ENCODE assay signal across 29 mouse cellular contexts in the genomic region with DNA sequence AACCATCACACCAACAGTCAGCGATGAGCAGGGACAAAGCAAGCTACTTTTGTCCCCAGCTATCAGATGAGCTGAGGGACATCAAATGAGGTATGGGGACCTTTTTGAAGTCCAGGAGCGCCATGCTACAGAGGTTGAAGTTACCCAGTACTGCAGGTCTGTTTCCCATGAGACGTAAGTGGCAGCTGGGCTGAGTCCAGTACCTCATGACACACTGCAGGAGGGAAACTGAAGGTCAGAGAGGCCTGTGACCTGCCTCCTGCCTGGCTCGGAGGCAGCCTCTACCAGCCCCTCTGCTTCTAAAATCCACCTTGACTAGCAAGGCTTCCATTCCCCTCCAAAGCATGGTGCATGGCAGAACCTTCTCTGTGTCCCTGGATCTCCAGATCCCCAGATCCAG. TPM values are rescaled to one million over a fixed set of nuclear protein-coding genes. Genes with fewer than 3 reads are reported as not detected.
DNase-seq lines count a peak whose midpoint lies in the region; ATAC-seq lines count a peak whose summit lies in the region.
"Had no signal": no experiment of that assay in that cellular context is flagged by ENCODE, and none has a peak within 500 bp of the region (broad histone marks: within the 10 kb centered on the region; RNA-seq: fewer than 3 reads in every experiment).

No protein-coding gene starts in this region.

- no peak overlapping the region for H3K4me2 ChIP-seq in kidney, embryonic 16.5 days (replicated peaks; ENCODE audit: low read depth, low read length)
- H3K4me2 ChIP-seq: embryonic facial prominence, embryonic 13.5 days; embryonic facial prominence, embryonic 15.5 days; forebrain, embryonic 12.5 days had no signal

- H3K9me3 ChIP-seq in kidney, embryonic 16.5 days (ENCODE audit: low read length), result no peaks in the 10 kb centered on the region
- H3K9me3 ChIP-seq in megakaryocyte, embryonic 14.5 days, result no peaks in the 10 kb centered on the region
- H3K9me3 ChIP-seq: embryonic facial prominence, embryonic 13.5 days; embryonic facial prominence, embryonic 15.5 days; forebrain, embryonic 10.5 days; forebrain, embryonic 12.5 days; G1E had no signal

- ATAC-seq in kidney, embryonic 16.5 days (ENCODE audit: low FRiP score, low TSS enrichment), result no peak
- no peak for ATAC-seq in megakaryocyte, adult 5-6 weeks (ENCODE audit: poor library complexity, severe bottlenecking)
- ATAC-seq: activated CD4-positive, CD25-positive, alpha-beta regulatory T cell, adult 4 months; CD4-positive, CD25-positive, alpha-beta regulatory T cell, adult 4 months; forebrain, embryonic 14.5 days; forebrain, embryonic 16.5 days; Patski had no signal

- no peak overlapping the region for H3K9ac ChIP-seq in kidney, embryonic 16.5 days (replicated peaks; ENCODE audit: low read length)
- H3K9ac ChIP-seq: embryonic facial prominence, embryonic 13.5 days; embryonic facial prominence, embryonic 15.5 days; forebrain, embryonic 12.5 days had no signal

- 84% methylated on average over 4 of the region's 4 CpGs for WGBS in kidney, embryonic 16.5 days

- no peaks in the 10 kb centered on the region for H3K36me3 ChIP-seq in kidney, embryonic 16.5 days (ENCODE audit: insufficient read depth, low read length)
- peaks cover 69% of the 10 kb centered on the region for H3K36me3 ChIP-seq in megakaryocyte, embryonic 14.5 days (replicated peaks; ENCODE audit: low read length)
- H3K36me3 ChIP-seq: embryonic facial prominence, embryonic 13.5 days; embryonic facial prominence, embryonic 15.5 days; forebrain, embryonic 12.5 days; G1E had no signal

- H3K27me3 ChIP-seq in kidney, embryonic 16.5 days (ENCODE audit: insufficient read depth, low read length), result peaks cover 21% of the 10 kb centered on the region
- no peaks in the 10 kb centered on the region for H3K27me3 ChIP-seq in megakaryocyte, embryonic 14.5 days (replicated peaks)
- H3K27me3 ChIP-seq: Patski had no signal

- H3K4me3 ChIP-seq in kidney, embryonic 16.5 days (ENCODE audit: low read length), result no peak overlapping the region
- H3K4me3 ChIP-seq in megakaryocyte, embryonic 14.5 days (replicated peaks), result peak overlapping the region; percentile 71
- H3K4me3 ChIP-seq: embryonic facial prominence, embryonic 13.5 days; embryonic facial prominence, embryonic 15.5 days; erythroblast, embryonic 14.5 days; forebrain, embryonic 10.5 days; forebrain, embryonic 12.5 days had no signal

- no peak overlapping the region for H3K27ac ChIP-seq in kidney, embryonic 16.5 days (ENCODE audit: low read length)
- H3K27ac ChIP-seq: embryonic facial prominence, embryonic 13.5 days; embryonic facial prominence, embryonic 15.5 days; forebrain, embryonic 10.5 days; forebrain, embryonic 12.5 days had no signal

- DNase-seq in adrenal gland, postnatal 10 days, result peak; percentile 33
- DNase-seq in adrenal gland, postnatal 4 days (ENCODE audit: low spot score in 2 of 2), result no peak
- peak; percentile 49 for DNase-seq in kidney, adult 11 months
- DNase-seq: adrenal gland, adult 8-10 months; B cell, adult 2 months; cerebellum, adult 11 months; cerebellum, adult 18-20 months; cerebellum, adult 8-10 months; cerebellum, adult 9-11 months; cerebellum, postnatal 14 days; cerebellum, postnatal 36 days; embryo, embryonic 11 days had no signal

- H3K4me1 ChIP-seq in kidney, embryonic 16.5 days (ENCODE audit: insufficient read depth, low read length), result peaks cover 13% of the 10 kb centered on the region
- peaks cover 94% of the 10 kb centered on the region for H3K4me1 ChIP-seq in megakaryocyte, embryonic 14.5 days

RNA-seq across cellular contexts. Expression of gene Slco4a1, which starts 3.4 kb away (rescaled TPM):
- 1 to 10 TPM; 4.4 to 5.1 TPM for total RNA-seq in adrenal gland, postnatal 10 days (2021)
- total RNA-seq in adrenal gland, postnatal 4 days (2021), result under 1 TPM; 0.59 TPM
- 3.2 and 3.3 TPM in 2 replicates for polyA plus RNA-seq in kidney, embryonic 16.5 days (2015; fragmentation: Nextera tagmentation; extraction: Ambion mirVana)
- 10.4 and 49.9 TPM in 2 replicates for polyA plus RNA-seq in megakaryocyte, embryonic 14.5 days (2012; ENCODE audit: insufficient read depth, low replicate concordance)
- total RNA-seq in megakaryocyte, adult 5-6 weeks (2015), result 2.6 and 2.7 TPM in 2 replicates
- 2.5 and 2.7 TPM in 2 replicates for total RNA-seq in megakaryocyte, adult 5-6 weeks (2017)
- polyA plus RNA-seq: G1E had no signal

RNA-seq across cellular contexts. Expression of gene Ntsr1, which starts 40.3 kb away (rescaled TPM):
- under 1 TPM in 1 of 2 experiments, not detected in 1; 0.06 TPM for total RNA-seq in adrenal gland, postnatal 10 days (2021)
- under 1 TPM; 0.25 to 0.73 TPM for total RNA-seq in adrenal gland, postnatal 4 days (2021)
- polyA plus RNA-seq in kidney, embryonic 16.5 days (2015; fragmentation: Nextera tagmentation; extraction: Ambion mirVana), result 7.4 and 10.2 TPM in 2 replicates
- not detected in 2 replicates for polyA plus RNA-seq in megakaryocyte, embryonic 14.5 days (2012; ENCODE audit: insufficient read depth, low replicate concordance)
- not detected in 2 replicates for total RNA-seq in megakaryocyte, adult 5-6 weeks (2015)
- total RNA-seq in megakaryocyte, adult 5-6 weeks (2017), result not detected in 2 replicates
- total RNA-seq: adrenal gland, adult 18-20 months; adrenal gland, adult 8-10 months; CH12.LX; common myeloid progenitor, adult 5-6 weeks had no signal
- polyA plus RNA-seq: activated CD4-positive, CD25-positive, alpha-beta regulatory T cell, adult 4 months; CD4-positive, CD25-positive, alpha-beta regulatory T cell, adult 4 months; erythroblast, embryonic 14.5 days; forebrain, embryonic 10.5 days; G1E; Patski had no signal

Comparison
In these comparisons a context has a peak if more than half of its experiments do, and no peak if none do; other contexts are left out.
1. DNase-seq: peak in adrenal gland, postnatal 10 days (single experiment) and kidney, adult 11 months (single experiment); none in adrenal gland, postnatal 4 days (0 of 2).